Mouse (Mus musculus) megakaryocyte, embryonic 14.5 days (primary cell): ENCODE measurements around the gene Tram1l1.

ENCODE experiments used
- FLI1 ChIP-seq: IDR thresholded peaks from 2 replicates; pipeline ENCODE4 v1.6.1; 2012; ENCODE audit warnings: low read length, inconsistent platforms, mixed read lengths
- GATA1 ChIP-seq: IDR thresholded peaks from 3 replicates; pipeline ENCODE4 v1.6.1; 2012; ENCODE audit warnings: mixed read lengths, low read length, inconsistent platforms, borderline replicate concordance

DNA sequence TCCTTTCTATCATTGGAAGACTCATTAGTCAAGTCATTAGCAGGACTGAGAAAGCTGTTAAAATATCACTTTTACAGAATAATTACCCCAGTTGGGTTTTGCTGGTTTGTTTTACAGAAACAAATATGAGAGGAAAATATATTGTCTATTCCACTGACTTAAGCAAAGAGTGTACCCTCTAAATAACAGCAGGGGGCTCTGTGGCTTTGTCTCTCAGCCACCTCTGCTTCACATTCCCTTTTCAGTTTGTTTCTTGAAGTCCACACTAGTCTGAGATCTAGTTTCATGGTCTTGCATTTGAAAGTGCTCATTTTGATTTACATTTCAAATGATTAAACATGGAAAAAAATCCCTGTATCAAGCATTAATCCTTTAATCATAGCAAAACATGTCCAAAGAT is 25.8 kb downstream of the Tram1l1 start:
- no peak for TF ChIP-seq FLI1
- no peak for TF ChIP-seq GATA1
